Mouse (Mus musculus) C2C12 (cell line): ENCODE results near the gene Nyap2.
A peak's percentile ranks its signal among the peaks of the same experiment; 100 is the strongest.

Experiments used
- CEBPB ChIP-seq: IDR thresholded peaks from one replicate; pipeline ENCODE4 v1.6.1; 2011; ENCODE audit warnings: low read depth, mild to moderate bottlenecking, control low read depth, moderate library complexity
- CTCF ChIP-seq: IDR thresholded peaks from one replicate; pipeline ENCODE4 v1.5.1; 2011; ENCODE audit not compliant: control insufficient read depth, insufficient read depth, insufficient read length
- FOSL1 ChIP-seq: IDR thresholded peaks from one replicate; pipeline ENCODE4 v1.8.0; 2011; ENCODE audit warnings: mild to moderate bottlenecking, low read length; ENCODE audit not compliant: poor library complexity, insufficient read depth, severe bottlenecking
- MYOD1 ChIP-seq: IDR thresholded peaks from one replicate; pipeline ENCODE4 v1.6.1; 2011; ENCODE audit warnings: low read depth; ENCODE audit not compliant: control insufficient read depth, insufficient read length
- MYOG ChIP-seq: IDR thresholded peaks from one replicate; pipeline ENCODE4 v1.6.1; 2011; ENCODE audit not compliant: control insufficient read depth, insufficient read length; ENCODE audit errors: extremely low read depth
- USF1 ChIP-seq: IDR thresholded peaks from one replicate; pipeline ENCODE4 v1.6.1; 2011; ENCODE audit warnings: low read depth, mild to moderate bottlenecking, control low read depth, moderate library complexity

GRCm38 (mm10) chr1:81287088-81287487, 210.3 kb downstream of the Nyap2 start:
- TF ChIP-seq USF1 (no peak), CTCF (peak; percentile 4), CEBPB (no peak), MYOD1 (no peak), MYOG (no peak), FOSL1 (no peak)
